Mouse (Mus musculus) MEL (cell line): ENCODE data around the gene Tspan4. TPM values are rescaled to one million over a fixed set of nuclear protein-coding genes. Genes with fewer than 3 reads are reported as not detected.
"Not testable (repeated sequence)": the region's sequence is repeated elsewhere in the genome, so short reads cannot be mapped to it uniquely, and the experiment has no call there.

Experiments used
- DNase-seq: peaks from one replicate; pipeline ENCODE4 v3.0.0; 2011; ENCODE audit warnings: low read depth, low spot score
- H3K27ac ChIP-seq: 2 replicates; pipeline ENCODE4 v1.5.1; 2012; ENCODE audit warnings: low read depth, mild to moderate bottlenecking, control low read depth, low read length, moderate library complexity; ENCODE audit not compliant: control insufficient read depth
- H3K27me3 ChIP-seq, 2 experiments: fragments of 150-350 bp in 1 of 2; sonication (generic) in 1 of 2; 2 replicates each; pipeline ENCODE4 v1.6.1; 2012; ENCODE audit warnings: low read length in 2 of 2, mild to moderate bottlenecking in 2 of 2, improper control_type of control experiment in 1 of 2, moderate library complexity in 1 of 2; ENCODE audit not compliant: insufficient read depth in 2 of 2, control insufficient read depth in 1 of 2
- H3K36me3 ChIP-seq, 2 experiments: 2 replicates each; pipeline ENCODE4 v1.6.1; 2012 to 2014; ENCODE audit warnings: low read length in 2 of 2, improper control_type of control experiment in 1 of 2, inconsistent platforms in 1 of 2, mild to moderate bottlenecking in 1 of 2; ENCODE audit not compliant: insufficient read depth in 2 of 2, control insufficient read depth in 1 of 2
- H3K4me1 ChIP-seq, 2 experiments: fragments of 150-350 bp in 1 of 2; sonication (generic) in 1 of 2; 2 replicates each; pipeline ENCODE4 v1.6.1; 2012; ENCODE audit warnings: low read length in 2 of 2, improper control_type of control experiment in 1 of 2, mild to moderate bottlenecking in 1 of 2; ENCODE audit not compliant: insufficient read depth in 2 of 2, control insufficient read depth in 1 of 2
- H3K4me3 ChIP-seq, 2 experiments: fragments of 150-350 bp in 1 of 2; sonication (generic) in 1 of 2; 2 replicates each; pipeline ENCODE4 v1.5.1; 2012; ENCODE audit warnings: low read depth in 2 of 2, low read length in 2 of 2, mild to moderate bottlenecking in 2 of 2, moderate library complexity in 2 of 2, control low read depth in 1 of 2, improper control_type of control experiment in 1 of 2; ENCODE audit not compliant: control insufficient read depth in 1 of 2, insufficient read depth in 1 of 2
- H3K79me2 ChIP-seq: 2 replicates; pipeline ENCODE4 v1.6.1; 2012; ENCODE audit warnings: mild to moderate bottlenecking, low read length, moderate library complexity; ENCODE audit not compliant: control insufficient read depth, poor library complexity, insufficient read depth
- H3K9ac ChIP-seq: 2 replicates; pipeline ENCODE4 v1.6.1; 2012; ENCODE audit warnings: low read depth, mild to moderate bottlenecking, control low read depth, low read length, moderate library complexity; ENCODE audit not compliant: control insufficient read depth, poor library complexity, severe bottlenecking
- H3K9me3 ChIP-seq: fragments of 150-350 bp; sonication (generic); replicated peaks from 2 replicates; pipeline ENCODE4 v1.6.1; 2012; ENCODE audit warnings: mild to moderate bottlenecking, low read length, improper control_type of control experiment, moderate library complexity; ENCODE audit not compliant: insufficient read depth
- BHLHE40 ChIP-seq: IDR thresholded peaks from 2 replicates; pipeline ENCODE4 v1.6.1; 2012; ENCODE audit warnings: low read depth, mild to moderate bottlenecking, inconsistent platforms, low read length, improper control_type of control experiment, borderline replicate concordance
- CHD1 ChIP-seq: IDR thresholded peaks from 2 replicates; pipeline ENCODE4 v1.6.1; 2012; ENCODE audit warnings: low read depth, mild to moderate bottlenecking, inconsistent platforms, low read length, improper control_type of control experiment
- CHD2 ChIP-seq: IDR thresholded peaks from 2 replicates; pipeline ENCODE4 v1.6.1; 2011; ENCODE audit warnings: low read length, improper control_type of control experiment
- ELF1 ChIP-seq: IDR thresholded peaks from 2 replicates; pipeline ENCODE4 v1.6.1; 2014; ENCODE audit warnings: low read depth, mild to moderate bottlenecking, inconsistent platforms, low read length, improper control_type of control experiment, moderate library complexity
- EP300 ChIP-seq, 2 experiments: IDR thresholded peaks; 2 replicates each; pipeline ENCODE4 v1.6.1; 2011; ENCODE audit warnings: improper control_type of control experiment in 2 of 2, low read length in 2 of 2, low read depth in 1 of 2, mild to moderate bottlenecking in 1 of 2
- ETS1 ChIP-seq: IDR thresholded peaks from 2 replicates; pipeline ENCODE4 v1.6.1; 2012; ENCODE audit warnings: low read depth, mild to moderate bottlenecking, inconsistent platforms, low read length, improper control_type of control experiment, moderate library complexity
- GATA1 ChIP-seq: IDR thresholded peaks from 2 replicates; pipeline ENCODE4 v1.6.1; 2011; ENCODE audit warnings: low read depth, low read length, improper control_type of control experiment
- JUND ChIP-seq: IDR thresholded peaks from 2 replicates; pipeline ENCODE4 v1.6.1; 2011; ENCODE audit warnings: low read depth, mild to moderate bottlenecking, improper control_type of control experiment, low read length
- KAT2A ChIP-seq: conservative IDR thresholded peaks from 2 replicates; pipeline ENCODE4 v1.6.1; 2012; ENCODE audit warnings: low read depth, low read length, improper control_type of control experiment, inconsistent platforms
- MAX ChIP-seq: IDR thresholded peaks from 2 replicates; pipeline ENCODE4 v1.6.1; 2011; ENCODE audit warnings: low read length, improper control_type of control experiment
- MEF2A ChIP-seq: IDR thresholded peaks from 2 replicates; pipeline ENCODE4 v1.6.1; 2014; ENCODE audit warnings: low read depth, mild to moderate bottlenecking, inconsistent platforms, low read length, improper control_type of control experiment; ENCODE audit not compliant: poor library complexity, insufficient replicate concordance, severe bottlenecking; ENCODE audit errors: extremely low read depth
- MYB ChIP-seq: IDR thresholded peaks from 2 replicates; pipeline ENCODE4 v1.6.1; 2011; ENCODE audit warnings: mild to moderate bottlenecking, low read depth, low read length, improper control_type of control experiment
- MYC ChIP-seq: IDR thresholded peaks from 2 replicates; pipeline ENCODE4 v1.6.1; 2011; ENCODE audit warnings: low read depth, mild to moderate bottlenecking, low read length, improper control_type of control experiment, moderate library complexity
- NRF1 ChIP-seq: IDR thresholded peaks from 2 replicates; pipeline ENCODE4 v1.6.1; 2014; ENCODE audit warnings: low read depth, mild to moderate bottlenecking, inconsistent platforms, low read length, improper control_type of control experiment, moderate library complexity; ENCODE audit not compliant: poor library complexity, insufficient read depth, severe bottlenecking
- POLR2A ChIP-seq, 2 experiments: IDR thresholded peaks; 2 replicates each; pipeline ENCODE4 v1.6.1; 2011 to 2012; ENCODE audit warnings: low read length in 2 of 2, mild to moderate bottlenecking in 2 of 2, control low read depth in 1 of 2, improper control_type of control experiment in 1 of 2, low read depth in 1 of 2, moderate library complexity in 1 of 2; ENCODE audit not compliant: control insufficient read depth in 1 of 2, insufficient read depth in 1 of 2, poor library complexity in 1 of 2
- POLR2AphosphoS2 ChIP-seq: IDR thresholded peaks from 2 replicates; pipeline ENCODE4 v1.6.1; 2011; ENCODE audit warnings: low read length, improper control_type of control experiment
- RCOR1 ChIP-seq: IDR thresholded peaks from 2 replicates; pipeline ENCODE4 v1.6.1; 2012; ENCODE audit warnings: low read depth, mild to moderate bottlenecking, inconsistent platforms, low read length, improper control_type of control experiment
- SIN3A ChIP-seq: IDR thresholded peaks from 2 replicates; pipeline ENCODE4 v1.6.1; 2012; ENCODE audit warnings: low read length, improper control_type of control experiment, inconsistent platforms
- TAL1 ChIP-seq: IDR thresholded peaks from 2 replicates; pipeline ENCODE4 v1.6.1; 2012; ENCODE audit warnings: mild to moderate bottlenecking, inconsistent platforms, low read length, moderate library complexity, mixed read lengths
- TBP ChIP-seq: IDR thresholded peaks from 2 replicates; pipeline ENCODE4 v1.8.0; 2011; ENCODE audit warnings: low read depth, low read length, improper control_type of control experiment
- TCF12 ChIP-seq: IDR thresholded peaks from 2 replicates; pipeline ENCODE4 v1.6.1; 2014; ENCODE audit warnings: low read depth, mild to moderate bottlenecking, inconsistent platforms, low read length, improper control_type of control experiment, moderate library complexity
- UBTF ChIP-seq: IDR thresholded peaks from 2 replicates; pipeline ENCODE4 v1.6.1; 2012; ENCODE audit warnings: low read depth, mild to moderate bottlenecking, inconsistent platforms, low read length, improper control_type of control experiment, moderate library complexity, borderline replicate concordance; ENCODE audit not compliant: insufficient read depth
- USF1 ChIP-seq: IDR thresholded peaks from 2 replicates; pipeline ENCODE4 v1.6.1; 2014; ENCODE audit warnings: low read depth, mild to moderate bottlenecking, inconsistent platforms, low read length, improper control_type of control experiment, moderate library complexity
- USF2 ChIP-seq, 2 experiments: IDR thresholded peaks; 2 replicates each; pipeline ENCODE4 v1.6.1; 2011 to 2012; ENCODE audit warnings: improper control_type of control experiment in 2 of 2, low read length in 2 of 2, borderline replicate concordance in 1 of 2, inconsistent platforms in 1 of 2, low read depth in 1 of 2, mild to moderate bottlenecking in 1 of 2; ENCODE audit not compliant: insufficient read depth in 1 of 2
- ZNF384 ChIP-seq: IDR thresholded peaks from 2 replicates; pipeline ENCODE4 v1.6.1; 2012; ENCODE audit warnings: low read depth, mild to moderate bottlenecking, inconsistent platforms, low read length, improper control_type of control experiment
- polyA plus RNA-seq, 2 experiments: library from polyadenylated mRNA; stranded (reverse) in 1 of 2; unstranded in 1 of 2; fragments of >175 nt in 1 of 2; fragments of >200 nt in 1 of 2; gene quantifications; 2 replicates each; pipeline versions ENCODE4 v1.2.1 to v1.2.4; 2012; ENCODE audit warnings: low replicate concordance in 2 of 2, low read depth in 1 of 2; ENCODE audit not compliant: insufficient read length in 2 of 2, insufficient read depth in 1 of 2, missing spikeins in 1 of 2
- total RNA-seq: library from RNA; depleted of rRNA; stranded (reverse); fragments of 300-350 nt; gene quantifications from 2 replicates; pipeline ENCODE4 v1.2.3, GENCODE M21; 2012

Gene Tspan4
- total and polyA plus RNA-seq, 3 experiments: 97.9 to 110 TPM; not detected in 1

DNA sequence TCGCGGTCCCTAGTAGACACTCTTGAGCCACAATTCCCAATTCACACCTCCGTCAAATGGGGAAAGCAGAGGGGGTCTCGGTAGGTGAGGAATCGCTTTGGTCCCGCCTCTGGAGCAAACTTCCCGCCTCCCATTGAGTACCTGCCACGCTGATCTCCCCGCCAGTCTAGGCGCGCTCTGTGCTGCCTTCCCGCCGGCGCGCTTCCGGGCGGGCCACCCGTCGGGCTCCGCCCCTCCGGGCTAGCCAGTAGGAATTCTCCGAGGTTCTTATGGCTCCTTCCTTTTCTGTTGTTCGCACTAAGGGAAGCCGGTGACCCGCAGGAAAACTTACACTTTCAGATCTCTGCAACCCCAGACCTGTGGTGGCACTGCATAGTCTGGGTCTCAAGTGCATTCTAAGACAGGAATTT is 31.2 kb upstream of the Tspan4 start, which contains the start of gene Pidd1 (continued):
- TF ChIP-seq TBP (peak; percentile 77), ZNF384 (no peak), POLR2AphosphoS2 (peak; percentile 81), SIN3A (peak; percentile 82), ETS1 (no peak), CHD2 (no peak), MAX (peak; percentile 80), UBTF (no peak)

GRCm38 (mm10) chr7:141446374-141446773 is 28.7 kb upstream of the Tspan4 start:
- not testable (repeated sequence) for H3K9me3 ChIP-seq, H3K27me3 ChIP-seq, DNase-seq
- H3K4me3 ChIP-seq: peak overlapping the region; percentile 45 to 87
- H3K79me2 ChIP-seq: peaks cover 46% of the 10 kb centered on the region
- H3K27ac ChIP-seq: peak overlapping the region; percentile 69
- peaks cover 15 to 32% of the 10 kb centered on the region in 2 experiments for H3K36me3 ChIP-seq
- peak; percentile 83 for TF ChIP-seq ZNF384
- peak overlapping the region; percentile 80 for H3K9ac ChIP-seq
- H3K4me1 ChIP-seq: peaks cover 0 to 36% of the 10 kb centered on the region in 2 experiments; a peak in 2 of 4 replicates

GRCm38 (mm10) chr7:141447110-141447991 is 27.7 kb upstream of the Tspan4 start, which contains the start of gene Rplp2:
Rplp2 (plus strand) TSS chr7:141447370.
- Histone ChIP-seq H3K27me3 (no peaks in the 10 kb centered on the region), H3K27ac (peak within 1 kb of the TSS; percentile 92), H3K36me3 (peaks cover 15 to 32% of the 10 kb centered on the region in 2 experiments), H3K9ac (peak within 1 kb of the TSS; percentile 92), H3K4me3 (peak within 1 kb of the TSS; percentile 72 to 87), H3K4me1 (peaks cover 0 to 36% of the 10 kb centered on the region in 2 experiments; a peak in 2 of 4 replicates), H3K79me2 (peaks cover 40% of the 10 kb centered on the region), H3K9me3 (no peaks in the 10 kb centered on the region)
- DNase-seq: peak; percentile 98
- TF ChIP-seq CHD1: 0 out of 2 replicates have a peak, but pooled peaks have one; percentile 63
- TF ChIP-seq TBP: peak; percentile 87; the same call in 1 of the 2 replicates
- peak; percentile 88 for TF ChIP-seq POLR2AphosphoS2
- TF ChIP-seq MYC: peak; percentile 98
- no peak for TF ChIP-seq MYB
- no peak; the same call in 1 of the 2 replicates for TF ChIP-seq BHLHE40
- TF ChIP-seq JUND: no peak
- peak; percentile 39; the same call in 1 of the 2 replicates for TF ChIP-seq ETS1
- no peak for TF ChIP-seq EP300 (IDR thresholded peaks at IDR 0.05; ENCODE audit: low read depth in 1 of 2, low read length in 2 of 2)
- no peak for TF ChIP-seq CHD2
- peak; percentile 50 for TF ChIP-seq ZNF384
- TF ChIP-seq ELF1: peak; percentile 94
- peak; percentile 86 for TF ChIP-seq KAT2A
- peak; percentile 87 to 93 for TF ChIP-seq POLR2A (IDR thresholded peaks at IDR 0.05; ENCODE audit: control insufficient read depth in 1 of 2, insufficient read depth in 1 of 2, low read depth in 1 of 2, low read length in 2 of 2, poor library complexity in 1 of 2)
- TF ChIP-seq MEF2A: no peak
- peak; percentile 65 for TF ChIP-seq TCF12
- TF ChIP-seq MAX: peak; percentile 98
- TF ChIP-seq RCOR1: no peak
- TF ChIP-seq USF2 (IDR thresholded peaks at IDR 0.05; ENCODE audit: borderline replicate concordance in 1 of 2, insufficient read depth in 1 of 2, low read depth in 1 of 2, low read length in 2 of 2): no peak
- peak; percentile 50; the same call in 1 of the 2 replicates for TF ChIP-seq NRF1
- TF ChIP-seq GATA1: no peak
- no peak for TF ChIP-seq TAL1
- peak; percentile 85 for TF ChIP-seq USF1
